ENCODE assay signal across 13 mouse cellular contexts in the genomic region with DNA sequence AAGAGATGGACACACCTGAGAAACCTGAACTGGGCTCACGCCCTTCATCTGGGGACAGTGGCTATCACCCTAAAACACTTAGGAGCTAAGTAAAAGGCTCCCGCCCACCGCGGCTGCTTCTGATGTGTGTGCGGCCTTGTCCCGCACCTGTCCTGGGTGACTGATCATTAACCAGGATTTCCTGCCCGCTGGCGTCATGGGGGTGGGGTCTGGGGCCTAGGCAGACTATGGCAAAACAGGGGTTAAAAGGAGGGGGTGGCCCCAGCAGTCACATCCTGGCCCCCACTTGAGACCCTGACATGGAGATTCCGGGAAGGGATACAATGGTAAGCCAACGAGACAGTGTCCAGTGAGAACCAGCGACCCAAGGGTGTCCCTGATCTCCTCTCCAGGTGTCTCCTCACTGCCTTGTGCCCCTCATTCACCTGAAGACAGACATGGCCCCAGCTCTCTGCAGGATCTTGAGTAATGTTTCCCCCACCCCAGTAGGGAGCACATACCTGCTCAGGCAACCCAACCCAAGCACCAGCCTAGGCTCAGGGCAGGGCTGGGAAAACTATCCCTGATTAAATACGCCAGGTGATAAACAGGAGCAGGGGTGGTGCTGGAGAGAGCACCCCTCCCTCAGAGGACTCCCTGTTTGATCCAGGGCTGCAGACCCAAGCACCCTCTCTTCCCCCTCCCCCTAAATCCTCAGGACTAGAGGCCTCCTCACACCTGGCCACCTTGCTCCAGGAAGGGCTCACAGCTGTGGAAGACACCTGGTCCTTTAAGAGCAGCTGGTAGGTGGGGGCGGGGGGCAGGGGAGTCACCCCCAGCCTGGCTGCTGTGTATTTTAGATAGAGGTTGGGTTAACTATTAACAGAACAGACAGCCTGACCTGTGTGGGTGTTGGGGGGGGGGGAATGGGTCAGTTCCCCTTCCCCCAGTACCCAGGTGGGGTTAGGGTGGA. TPM values are rescaled to one million over a fixed set of nuclear protein-coding genes. Genes with fewer than 3 reads are reported as not detected.
DNase-seq lines count a peak whose midpoint lies in the region; ATAC-seq and TF ChIP-seq lines count a peak whose summit lies in the region.
"Had no signal": no experiment of that assay in that cellular context is flagged by ENCODE, and none has a peak within 500 bp of the region (broad histone marks: within the 10 kb centered on the region; RNA-seq: fewer than 3 reads in every experiment).

No protein-coding gene starts in this region.

- H3K9ac ChIP-seq in hindbrain, embryonic 11.5 days (ENCODE audit: low read depth, low read length) = no peak overlapping the region
- no peak overlapping the region for H3K9ac ChIP-seq in embryonic facial prominence, embryonic 12.5 days
- H3K9ac ChIP-seq in liver, embryonic 15.5 days = no peak overlapping the region
- H3K9ac ChIP-seq: limb, embryonic 15.5 days had no signal

- H3K27ac ChIP-seq in hindbrain, embryonic 10.5 days = no peak overlapping the region
- no peak overlapping the region for H3K27ac ChIP-seq in hindbrain, embryonic 11.5 days (ENCODE audit: low read depth, low read length)
- H3K27ac ChIP-seq in embryonic facial prominence, embryonic 12.5 days = no peak overlapping the region
- H3K27ac ChIP-seq in liver, embryonic 15.5 days (replicated peaks) = peak overlapping the region; percentile 63
- no peak overlapping the region for H3K27ac ChIP-seq in layer of hippocampus, adult 2 months
- H3K27ac ChIP-seq: limb, embryonic 15.5 days had no signal

- no peak for TF ChIP-seq CTCF in layer of hippocampus, adult 2 months (conservative IDR thresholded peaks at IDR 0.05)

- no peak for ATAC-seq in hindbrain, embryonic 11.5 days (ENCODE audit: low FRiP score)
- no peak for ATAC-seq in embryonic facial prominence, embryonic 12.5 days (ENCODE audit: insufficient number of reproducible peaks, insufficient read depth, low FRiP score, low TSS enrichment)
- peak; percentile 20 for ATAC-seq in liver, embryonic 15.5 days (ENCODE audit: insufficient read depth)

- no peak for DNase-seq in hindbrain, embryonic 10.5 days (ENCODE audit: low spot score)
- DNase-seq in hindbrain, embryonic 11.5 days (ENCODE audit: low spot score) = no peak
- DNase-seq in kidney, adult 9 months = peak; percentile 48
- no peak for DNase-seq in adrenal gland, postnatal 25 days
- DNase-seq in layer of hippocampus, adult 2 months (ENCODE audit: low spot score in 2 of 2) = no peak
- DNase-seq in urinary bladder, postnatal 36 days (ENCODE audit: low spot score in 2 of 2) = no peak

- H3K9me3 ChIP-seq in hindbrain, embryonic 10.5 days = no peaks in the 10 kb centered on the region
- H3K9me3 ChIP-seq in hindbrain, embryonic 11.5 days (ENCODE audit: control insufficient read depth, low read length) = no peaks in the 10 kb centered on the region
- no peaks in the 10 kb centered on the region for H3K9me3 ChIP-seq in embryonic facial prominence, embryonic 12.5 days
- H3K9me3 ChIP-seq in liver, embryonic 15.5 days (replicated peaks) = no peaks in the 10 kb centered on the region
- H3K9me3 ChIP-seq: limb, embryonic 15.5 days had no signal

- peaks cover 34% of the 10 kb centered on the region for H3K36me3 ChIP-seq in hindbrain, embryonic 10.5 days
- peaks cover 4% of the 10 kb centered on the region; the same call in 1 of the 2 replicates for H3K36me3 ChIP-seq in hindbrain, embryonic 11.5 days (ENCODE audit: control insufficient read depth, insufficient read depth, low read length)
- peaks cover 31% of the 10 kb centered on the region for H3K36me3 ChIP-seq in embryonic facial prominence, embryonic 12.5 days
- H3K36me3 ChIP-seq in liver, embryonic 15.5 days (replicated peaks) = peaks cover 10% of the 10 kb centered on the region

- 83% methylated on average over 13 of the region's 13 CpGs for WGBS in hindbrain, embryonic 10.5 days
- WGBS in hindbrain, embryonic 11.5 days = 75% methylated on average over 13 of the region's 13 CpGs
- WGBS in embryonic facial prominence, embryonic 12.5 days = 76% methylated on average over 13 of the region's 13 CpGs
- 66% methylated on average over 13 of the region's 13 CpGs for WGBS in liver, embryonic 15.5 days (ENCODE audit: insufficient replicate concordance)

- no peak overlapping the region for H3K4me2 ChIP-seq in hindbrain, embryonic 11.5 days (replicated peaks; ENCODE audit: low read depth, low read length)
- peak overlapping the region; percentile 14; the same call in 1 of the 2 replicates for H3K4me2 ChIP-seq in embryonic facial prominence, embryonic 12.5 days (replicated peaks)
- H3K4me2 ChIP-seq in liver, embryonic 15.5 days = peak overlapping the region; percentile 99

- H3K4me3 ChIP-seq in hindbrain, embryonic 10.5 days = peak overlapping the region; percentile 98; the same call in 1 of the 2 replicates
- H3K4me3 ChIP-seq in hindbrain, embryonic 11.5 days (ENCODE audit: low read depth, low read length) = no peak overlapping the region
- H3K4me3 ChIP-seq in embryonic facial prominence, embryonic 12.5 days = no peak overlapping the region
- H3K4me3 ChIP-seq in liver, embryonic 15.5 days (replicated peaks) = peak overlapping the region; percentile 6; the same call in 1 of the 2 replicates
- H3K4me3 ChIP-seq in layer of hippocampus, adult 2 months = no peak overlapping the region

- peaks cover 60% of the 10 kb centered on the region for H3K4me1 ChIP-seq in hindbrain, embryonic 10.5 days (replicated peaks)
- peaks cover 12% of the 10 kb centered on the region for H3K4me1 ChIP-seq in hindbrain, embryonic 11.5 days (replicated peaks; ENCODE audit: control insufficient read depth, insufficient read depth, low read length)
- H3K4me1 ChIP-seq in embryonic facial prominence, embryonic 12.5 days = peaks cover 43% of the 10 kb centered on the region
- H3K4me1 ChIP-seq in liver, embryonic 15.5 days (replicated peaks) = peaks cover 75% of the 10 kb centered on the region

- no peaks in the 10 kb centered on the region for H3K27me3 ChIP-seq in hindbrain, embryonic 10.5 days (ENCODE audit: insufficient read depth, poor library complexity, severe bottlenecking)
- H3K27me3 ChIP-seq in hindbrain, embryonic 11.5 days (ENCODE audit: control insufficient read depth, insufficient read depth, low read length) = no peaks in the 10 kb centered on the region
- H3K27me3 ChIP-seq in embryonic facial prominence, embryonic 12.5 days = no peaks in the 10 kb centered on the region
- H3K27me3 ChIP-seq in liver, embryonic 15.5 days = peaks cover 4% of the 10 kb centered on the region; the same call in 1 of the 2 replicates
- H3K27me3 ChIP-seq: limb, embryonic 15.5 days had no signal

RNA-seq across cellular contexts. Expression of a gene that starts 3.5 kb away (rescaled TPM):
- 23.2 and 31.1 TPM in 2 replicates for polyA plus RNA-seq in hindbrain, embryonic 10.5 days (2016; fragmentation: Nextera tagmentation; extraction: Ambion mirVana)
- 25.2 and 26.0 TPM in 2 replicates for polyA plus RNA-seq in hindbrain, embryonic 11.5 days (2014; fragmentation: Nextera tagmentation; extraction: Ambion mirVana)
- polyA plus RNA-seq in embryonic facial prominence, embryonic 12.5 days (2016; fragmentation: Nextera tagmentation; extraction: Ambion mirVana) = 47.1 and 48.6 TPM in 2 replicates
- 8.2 and 9.9 TPM in 2 replicates for polyA plus RNA-seq in liver, embryonic 15.5 days (2015; fragmentation: Nextera tagmentation; extraction: Ambion mirVana)
- 45.8 and 48.3 TPM in 2 replicates for total RNA-seq in adrenal gland, postnatal 25 days (2021)
- total RNA-seq in layer of hippocampus, adult 2 months (2021) = 10 to 100 TPM; 52.7 to 56.3 TPM

RNA-seq across cellular contexts. Expression of a gene that starts 16.0 kb away (rescaled TPM):
- 0.07 TPM in 1 of 2 replicates, not detected in the other for polyA plus RNA-seq in hindbrain, embryonic 10.5 days (2016; fragmentation: Nextera tagmentation; extraction: Ambion mirVana)
- polyA plus RNA-seq in hindbrain, embryonic 11.5 days (2014; fragmentation: Nextera tagmentation; extraction: Ambion mirVana) = not detected in 2 replicates
- 0.13 and 0.18 TPM in 2 replicates for polyA plus RNA-seq in embryonic facial prominence, embryonic 12.5 days (2016; fragmentation: Nextera tagmentation; extraction: Ambion mirVana)
- 45.8 and 52.1 TPM in 2 replicates for polyA plus RNA-seq in liver, embryonic 15.5 days (2015; fragmentation: Nextera tagmentation; extraction: Ambion mirVana)
- 0.76 TPM in 1 of 2 replicates, not detected in the other for total RNA-seq in adrenal gland, postnatal 25 days (2021)
- not detected for total RNA-seq in layer of hippocampus, adult 2 months (2021)
- polyA plus RNA-seq: neural tube, embryonic 14.5 days; urinary bladder, adult 2 months had no signal

RNA-seq across cellular contexts. Expression of a gene that starts 16.3 kb away (rescaled TPM):
- polyA plus RNA-seq in hindbrain, embryonic 10.5 days (2016; fragmentation: Nextera tagmentation; extraction: Ambion mirVana) = 4.1 and 5.0 TPM in 2 replicates
- polyA plus RNA-seq in hindbrain, embryonic 11.5 days (2014; fragmentation: Nextera tagmentation; extraction: Ambion mirVana) = 4.6 TPM in 2 replicates
- 7.7 and 9.8 TPM in 2 replicates for polyA plus RNA-seq in embryonic facial prominence, embryonic 12.5 days (2016; fragmentation: Nextera tagmentation; extraction: Ambion mirVana)
- 0.15 and 0.55 TPM in 2 replicates for polyA plus RNA-seq in liver, embryonic 15.5 days (2015; fragmentation: Nextera tagmentation; extraction: Ambion mirVana)
- total RNA-seq in adrenal gland, postnatal 25 days (2021) = 10.9 and 13.0 TPM in 2 replicates
- total RNA-seq in layer of hippocampus, adult 2 months (2021) = 10 to 100 TPM; 44.0 to 46.4 TPM

RNA-seq across cellular contexts. Expression of a gene that starts 16.9 kb away (rescaled TPM):
- polyA plus RNA-seq in hindbrain, embryonic 10.5 days (2016; fragmentation: Nextera tagmentation; extraction: Ambion mirVana) = 45.9 and 57.2 TPM in 2 replicates
- 29.4 and 30.5 TPM in 2 replicates for polyA plus RNA-seq in hindbrain, embryonic 11.5 days (2014; fragmentation: Nextera tagmentation; extraction: Ambion mirVana)
- 51.8 and 56.5 TPM in 2 replicates for polyA plus RNA-seq in embryonic facial prominence, embryonic 12.5 days (2016; fragmentation: Nextera tagmentation; extraction: Ambion mirVana)
- polyA plus RNA-seq in liver, embryonic 15.5 days (2015; fragmentation: Nextera tagmentation; extraction: Ambion mirVana) = 14.6 and 15.4 TPM in 2 replicates
- total RNA-seq in adrenal gland, postnatal 25 days (2021) = 120 and 126 TPM in 2 replicates
- total RNA-seq in layer of hippocampus, adult 2 months (2021) = 100 to 1,000 TPM; 112 to 114 TPM

RNA-seq across cellular contexts. Expression of a gene that starts 20.1 kb away (rescaled TPM):
- 0.09 TPM in 1 of 2 replicates, not detected in the other for polyA plus RNA-seq in hindbrain, embryonic 10.5 days (2016; fragmentation: Nextera tagmentation; extraction: Ambion mirVana)
- 0.46 TPM in 1 of 2 replicates, not detected in the other for polyA plus RNA-seq in hindbrain, embryonic 11.5 days (2014; fragmentation: Nextera tagmentation; extraction: Ambion mirVana)
- not detected in 2 replicates for polyA plus RNA-seq in embryonic facial prominence, embryonic 12.5 days (2016; fragmentation: Nextera tagmentation; extraction: Ambion mirVana)
- polyA plus RNA-seq in liver, embryonic 15.5 days (2015; fragmentation: Nextera tagmentation; extraction: Ambion mirVana) = not detected in 2 replicates
- total RNA-seq in adrenal gland, postnatal 25 days (2021) = not detected in 2 replicates
- under 1 TPM; 0.54 to 0.66 TPM for total RNA-seq in layer of hippocampus, adult 2 months (2021)
- total RNA-seq: adrenal gland, adult 8-10 months; common myeloid progenitor, adult 5-6 weeks had no signal
- polyA plus RNA-seq: limb, embryonic 15.5 days; urinary bladder, adult 2 months had no signal

Comparison
In these comparisons a context has a peak if more than half of its experiments do, and no peak if none do; other contexts are left out.
1. H3K4me3 ChIP-seq: peak in hindbrain, embryonic 10.5 days (single experiment) and liver, embryonic 15.5 days (single experiment); none in hindbrain, embryonic 11.5 days (single experiment), embryonic facial prominence, embryonic 12.5 days (single experiment) and layer of hippocampus, adult 2 months (single experiment).
2. RNA of a gene that starts 16.0 kb away (polyA plus RNA-seq): 45.8 to 52.1 TPM in liver, embryonic 15.5 days; 0.13 to 0.18 TPM in embryonic facial prominence, embryonic 12.5 days, 0.07 TPM in hindbrain, embryonic 10.5 days and not detected in hindbrain, embryonic 11.5 days; every median in the first group is over 10 times any median in the second.